Mouse (Mus musculus) heart, adult 11 months (tissue): ENCODE measurements around the gene Arsk.
A peak's percentile ranks its signal among the peaks of the same experiment; 100 is the strongest.

Experiments
- DNase-seq: peaks from one replicate; pipeline ENCODE4 v3.0.0; 2022

Arsk gene

DNA sequence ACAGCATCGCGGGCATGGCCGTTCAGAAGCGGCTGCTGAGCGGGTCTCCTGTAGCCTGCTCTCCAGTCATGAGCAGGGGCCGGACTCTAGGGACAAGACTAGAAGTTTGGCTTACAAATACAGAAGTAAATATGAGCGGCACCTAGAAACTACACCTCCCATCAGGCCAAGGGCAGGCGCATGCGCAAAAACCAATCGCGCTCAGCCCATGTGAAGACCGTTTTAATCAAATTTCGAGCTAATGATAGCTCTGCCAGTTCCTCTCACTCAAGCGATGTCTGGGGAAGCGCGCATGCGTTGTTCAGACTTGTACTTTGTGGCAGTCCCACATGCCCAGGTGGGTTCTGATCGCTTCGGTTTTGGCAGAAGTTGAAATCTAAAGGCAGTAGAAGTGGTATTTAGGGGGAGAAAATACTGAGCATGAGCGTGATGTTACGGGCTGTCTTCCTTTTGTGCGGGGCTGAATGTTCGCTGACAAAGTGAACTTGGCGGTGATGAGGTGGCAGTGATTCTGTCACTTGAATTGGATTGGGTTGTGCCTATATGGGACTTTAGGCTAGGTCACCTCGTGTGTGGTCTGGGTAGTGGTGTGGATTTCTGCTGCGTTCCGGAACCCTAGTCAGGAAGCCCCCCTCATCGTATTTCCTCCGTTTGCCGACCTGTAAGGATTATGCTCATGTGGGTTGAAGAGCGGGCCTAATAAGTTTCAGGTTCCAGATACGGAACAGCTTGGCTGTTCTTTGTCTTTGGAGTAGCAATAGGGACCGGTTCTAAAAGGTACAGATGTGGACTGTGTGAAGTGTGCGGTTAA is at the start of gene Arsk, which contains the start of gene Ttc37:
Arsk (minus strand) TSS at position 168 of the 811 bp plus-strand sequence.
Ttc37 (plus strand) TSS at position 242 of the 811 bp plus-strand sequence.
- peak; percentile 99 for DNase-seq

DNA sequence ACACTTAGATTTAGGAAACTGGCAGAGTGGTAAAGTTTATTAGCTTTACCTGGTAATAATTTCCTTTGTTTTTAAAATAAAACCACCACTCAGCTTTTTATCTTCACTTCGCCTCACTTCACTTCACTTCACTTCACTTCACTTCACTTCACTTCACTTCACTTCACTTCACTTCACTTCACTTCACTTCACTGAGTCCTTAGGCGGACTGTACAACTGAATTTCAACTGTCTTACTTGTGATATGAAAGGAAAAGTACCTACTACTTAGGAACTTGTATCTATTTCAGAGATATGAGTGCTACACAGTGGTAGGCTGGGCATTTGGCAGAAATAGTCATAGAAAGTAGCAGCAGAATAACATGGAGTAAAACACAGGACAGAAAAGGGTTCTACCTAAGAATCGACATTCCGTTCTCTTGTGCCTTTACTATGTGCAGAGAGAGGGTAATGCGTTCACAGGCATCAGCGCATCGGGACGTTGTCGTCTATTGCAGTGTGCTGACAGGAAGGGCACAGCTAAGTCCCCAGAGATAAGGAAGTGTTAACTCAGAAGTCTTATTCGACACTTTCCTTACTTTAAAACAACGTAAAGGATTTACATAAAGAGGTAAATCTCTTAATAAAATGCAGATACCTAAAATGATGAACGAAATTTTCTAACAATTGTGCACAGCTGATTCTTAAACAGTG is 42.8 kb upstream of the Arsk start:
- DNase-seq, result peak; percentile 63

DNA sequence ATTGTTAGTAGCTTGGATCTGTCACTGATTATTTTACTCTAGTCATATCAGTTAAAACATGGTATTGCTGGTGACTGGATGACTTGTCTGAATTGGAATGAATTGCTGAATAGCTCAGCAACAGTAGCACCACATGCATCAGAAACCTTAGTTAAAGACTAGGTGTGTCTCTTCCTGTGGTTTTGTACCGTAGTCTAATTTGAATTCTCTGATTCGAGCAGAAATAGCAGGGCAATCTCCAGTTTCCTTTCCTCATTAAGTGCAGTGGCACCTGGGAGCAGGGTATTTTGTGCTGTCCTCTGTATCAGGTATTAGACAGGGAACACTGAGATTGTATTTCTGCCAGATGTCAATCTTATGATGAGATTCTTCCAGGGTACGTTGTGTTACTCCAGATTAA is 40.4 kb upstream of the Arsk start:
- DNase-seq, result no peak

DNA sequence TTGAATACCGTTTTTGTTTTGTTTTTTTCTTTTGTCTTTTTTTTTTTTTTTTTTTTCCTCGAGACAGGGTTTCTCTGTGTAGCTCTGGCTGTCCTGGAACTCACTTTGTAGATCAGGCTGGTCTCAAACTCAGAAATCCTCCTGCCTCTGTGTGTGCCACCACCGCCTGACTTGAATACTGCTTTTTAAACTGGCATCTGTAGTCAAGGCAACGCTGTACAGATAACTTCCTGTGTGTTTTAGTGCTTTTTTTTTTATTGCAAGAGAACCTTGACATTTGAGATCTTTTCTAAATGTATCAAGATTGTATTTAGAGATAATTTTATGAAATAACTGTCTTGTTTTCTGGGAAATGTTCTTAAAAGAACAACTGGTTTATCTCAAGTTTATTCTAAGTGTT is 34.0 kb upstream of the Arsk start:
- DNase-seq, result no peak

DNA sequence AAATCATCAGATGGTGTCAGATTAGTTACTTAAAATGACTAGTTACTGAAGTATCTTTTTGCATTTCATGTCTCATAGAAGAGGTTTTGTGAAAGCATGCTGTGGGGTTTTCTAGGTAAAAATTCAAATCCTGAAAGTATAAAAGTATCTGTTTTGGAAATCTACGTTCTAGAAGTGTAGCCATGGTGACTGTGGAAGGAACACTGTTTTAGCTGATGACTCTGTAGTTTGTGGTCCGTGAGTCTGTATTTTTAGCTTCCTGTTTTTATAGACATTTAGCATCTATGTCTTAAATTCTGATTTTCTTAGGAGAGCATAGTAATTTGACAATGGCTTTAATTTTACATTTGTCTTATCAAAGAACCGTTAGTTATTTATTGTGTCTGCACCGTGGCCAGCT is 30.3 kb upstream of the Arsk start:
- no peak for DNase-seq

DNA sequence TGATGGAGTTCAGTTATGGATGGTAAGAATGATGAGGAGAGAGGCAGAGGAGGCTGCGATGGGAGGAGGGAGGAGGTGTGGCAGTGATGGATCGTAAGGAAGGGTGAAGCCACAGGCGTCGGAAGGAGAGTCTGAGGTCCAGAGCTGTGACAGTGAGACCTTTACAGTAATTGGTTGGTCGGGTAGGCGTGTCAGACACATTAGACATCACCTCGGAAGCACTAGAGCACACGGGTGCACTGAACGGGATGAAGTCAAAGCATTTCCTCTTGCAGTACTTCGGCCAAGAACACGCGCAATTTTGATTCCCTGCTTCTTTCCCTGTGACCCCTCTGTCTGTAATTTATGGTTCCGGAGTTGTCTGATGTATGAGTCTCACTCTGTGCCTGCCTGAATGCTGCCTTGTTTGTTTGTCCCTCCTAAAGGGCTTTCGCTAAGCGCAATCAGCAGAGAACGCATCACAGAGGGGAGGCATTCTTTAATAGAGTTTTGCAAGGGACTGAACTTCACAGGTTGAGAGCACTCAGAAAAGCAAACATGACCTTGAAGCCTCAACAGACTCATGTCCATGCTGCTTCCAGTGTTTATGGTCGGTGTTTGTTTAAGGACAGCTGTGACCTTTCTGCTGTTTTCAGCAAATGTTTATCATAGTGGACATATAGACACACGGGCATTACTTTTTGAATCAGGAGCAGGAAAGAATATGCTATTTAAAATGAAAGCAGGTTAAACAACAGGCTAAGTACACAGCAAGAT is 10.8 kb upstream of the Arsk start:
- DNase-seq, result no peak

DNA sequence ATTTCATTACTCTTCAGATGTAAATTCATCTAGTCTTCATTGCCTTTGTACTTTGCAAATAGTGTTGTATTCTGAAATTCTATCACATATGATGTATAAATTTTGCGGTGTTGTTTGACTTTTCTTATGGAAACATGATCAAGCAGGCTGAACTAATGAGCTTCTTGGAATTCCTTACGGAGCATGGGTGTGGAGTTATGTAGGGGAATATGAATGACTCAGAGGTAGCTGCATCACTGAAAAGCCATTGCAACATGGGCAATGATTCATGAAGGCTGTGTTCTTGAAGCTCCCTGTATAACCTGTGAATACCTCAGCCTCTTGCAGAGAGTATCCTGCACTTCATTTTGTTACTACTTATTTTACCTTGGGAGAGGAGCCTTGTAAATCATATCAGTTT is 3.5 kb upstream of the Arsk start:
- DNase-seq, result no peak

DNA sequence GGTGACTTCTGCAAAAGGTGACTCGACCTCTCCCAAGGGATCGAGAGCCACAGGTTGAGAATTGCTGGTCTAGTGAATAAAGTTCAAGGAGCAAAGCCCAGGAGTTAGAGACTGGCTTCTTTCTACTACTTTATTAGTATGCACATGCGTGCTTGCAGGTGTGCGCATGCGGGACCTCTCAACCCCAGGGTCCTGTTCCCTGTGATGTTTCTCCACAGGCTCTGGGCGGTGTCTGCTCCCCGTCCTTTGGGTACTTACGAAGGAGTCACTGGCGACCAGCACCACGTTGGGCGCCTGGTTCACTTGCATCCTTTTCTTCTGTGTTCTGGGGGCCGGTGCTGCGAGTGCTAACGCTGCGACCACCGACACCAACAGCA is 356 bp downstream of the Arsk start:
- no peak for DNase-seq

DNA sequence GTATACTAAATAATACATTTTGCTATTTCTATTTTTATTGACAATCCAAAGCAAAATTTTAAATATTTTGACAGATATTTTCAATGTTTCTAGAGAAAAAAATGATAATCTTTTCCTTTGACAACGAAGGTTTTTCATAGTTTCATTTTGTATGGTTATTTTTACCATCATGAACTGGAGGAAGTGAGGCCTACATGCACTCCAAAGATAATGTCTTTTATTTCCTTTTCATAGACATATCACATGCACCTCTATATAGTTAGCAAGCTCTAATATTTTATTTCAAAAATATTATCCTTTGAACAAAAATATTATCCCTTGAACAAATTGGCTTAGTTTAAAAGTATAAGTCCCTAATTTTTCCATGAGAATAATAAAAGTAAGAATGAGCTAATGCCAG is 24.1 kb downstream of the Arsk start:
- no peak for DNase-seq

DNA sequence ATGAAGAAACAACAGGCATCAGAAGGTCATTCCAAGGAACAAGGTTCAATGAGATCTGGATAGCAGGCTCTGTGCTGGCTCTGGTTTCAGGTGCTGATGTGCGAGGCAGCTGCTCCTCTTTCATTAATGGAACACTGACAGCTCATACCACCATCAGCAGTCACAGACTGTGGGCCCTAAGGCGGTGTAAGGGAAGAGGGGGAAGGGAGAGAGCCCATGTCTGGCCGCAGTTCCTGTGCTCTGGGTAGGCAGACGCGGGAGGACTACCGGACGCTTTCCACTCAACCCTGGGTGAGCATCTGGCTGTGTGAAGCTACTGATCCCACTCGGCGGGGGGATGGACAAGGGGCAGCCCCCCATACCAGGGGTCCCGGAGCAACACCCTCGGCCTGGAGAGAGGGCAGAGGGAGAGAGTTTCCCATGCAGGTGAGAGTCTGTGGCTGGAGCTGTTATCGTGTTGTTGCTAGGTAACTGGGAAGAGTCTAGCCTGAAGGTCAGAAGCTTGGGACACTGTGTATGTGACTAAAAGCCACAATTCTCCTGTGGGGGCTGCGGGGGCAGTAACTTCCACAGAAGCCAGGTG is 34.0 kb downstream of the Arsk start:
- no peak for DNase-seq

DNA sequence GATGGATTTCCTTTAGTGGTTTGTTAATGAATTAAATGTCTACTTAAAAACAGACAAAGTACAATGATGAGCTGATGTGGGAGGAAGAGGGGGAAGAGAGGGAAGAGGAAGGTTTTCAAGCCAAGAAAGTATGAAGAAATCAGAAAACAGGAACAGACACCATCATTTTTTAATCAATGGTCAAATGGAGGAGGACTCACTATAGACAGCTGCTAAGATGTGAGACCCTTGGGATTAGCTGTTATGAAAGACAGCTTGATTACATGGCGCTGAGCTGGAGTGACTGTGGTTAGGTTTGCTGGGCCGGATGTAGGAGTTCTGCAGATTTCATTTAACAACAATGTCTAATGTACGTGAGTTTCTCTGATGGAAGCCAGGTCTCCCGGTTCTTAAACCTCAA is 34.9 kb downstream of the Arsk start:
- DNase-seq, result no peak

DNA sequence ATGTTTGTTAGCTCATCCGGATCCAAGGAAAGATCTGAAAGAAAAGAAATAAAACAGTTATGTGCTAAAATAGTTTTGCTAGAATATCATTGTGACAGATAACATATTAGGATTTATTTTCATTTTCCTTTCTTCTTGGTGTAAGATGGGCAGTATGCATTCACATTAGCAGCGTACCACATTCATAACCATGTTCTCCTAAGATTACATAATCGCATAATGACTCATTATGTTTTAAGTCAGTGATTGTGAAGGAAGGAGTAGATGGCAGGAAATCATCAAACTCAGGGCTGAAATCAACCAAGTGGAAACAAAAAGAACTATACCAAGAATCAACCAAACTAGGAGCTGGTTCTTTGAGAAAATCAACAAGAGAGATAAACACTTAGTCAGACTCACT is 35.9 kb downstream of the Arsk start:
- no peak for DNase-seq

DNA sequence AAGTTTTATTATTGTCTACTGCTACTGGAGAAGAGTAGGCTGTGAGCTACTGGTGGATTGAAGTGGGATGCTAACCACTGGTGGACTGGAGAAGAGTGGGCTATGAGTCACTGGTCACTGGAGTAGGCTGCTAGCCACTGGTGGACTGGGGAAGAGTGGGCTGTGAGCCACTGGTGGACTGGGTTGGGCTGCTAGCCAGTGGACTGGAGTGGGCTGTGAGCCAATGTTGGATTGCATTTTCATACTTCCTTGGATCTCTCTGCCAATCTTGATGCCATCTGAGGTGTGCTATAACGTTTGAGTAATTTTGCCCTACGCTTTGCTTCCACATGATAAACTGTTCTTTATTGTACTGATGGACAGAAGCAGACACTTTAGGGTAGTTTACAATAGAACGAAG is 36.3 kb downstream of the Arsk start:
- no peak for DNase-seq

DNA sequence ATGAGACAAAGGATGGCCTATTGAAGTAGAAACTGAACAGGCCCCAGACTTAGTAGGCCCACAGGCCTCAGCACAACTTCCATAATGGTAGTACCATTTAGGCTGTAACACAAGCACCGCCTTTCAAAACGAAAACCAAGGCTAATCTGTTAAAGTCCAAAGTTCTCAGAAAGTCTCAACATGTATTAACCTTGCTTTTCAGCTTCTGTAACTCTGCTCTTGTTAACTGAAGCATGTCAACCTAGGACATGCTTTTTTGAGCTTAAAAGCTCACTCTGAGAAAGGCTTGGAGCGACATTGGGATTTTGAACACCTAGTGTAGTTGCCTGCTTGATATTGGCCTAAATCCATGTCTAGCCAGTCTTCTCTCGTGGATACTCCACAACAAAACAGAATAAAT is 38.9 kb downstream of the Arsk start:
- no peak for DNase-seq

DNA sequence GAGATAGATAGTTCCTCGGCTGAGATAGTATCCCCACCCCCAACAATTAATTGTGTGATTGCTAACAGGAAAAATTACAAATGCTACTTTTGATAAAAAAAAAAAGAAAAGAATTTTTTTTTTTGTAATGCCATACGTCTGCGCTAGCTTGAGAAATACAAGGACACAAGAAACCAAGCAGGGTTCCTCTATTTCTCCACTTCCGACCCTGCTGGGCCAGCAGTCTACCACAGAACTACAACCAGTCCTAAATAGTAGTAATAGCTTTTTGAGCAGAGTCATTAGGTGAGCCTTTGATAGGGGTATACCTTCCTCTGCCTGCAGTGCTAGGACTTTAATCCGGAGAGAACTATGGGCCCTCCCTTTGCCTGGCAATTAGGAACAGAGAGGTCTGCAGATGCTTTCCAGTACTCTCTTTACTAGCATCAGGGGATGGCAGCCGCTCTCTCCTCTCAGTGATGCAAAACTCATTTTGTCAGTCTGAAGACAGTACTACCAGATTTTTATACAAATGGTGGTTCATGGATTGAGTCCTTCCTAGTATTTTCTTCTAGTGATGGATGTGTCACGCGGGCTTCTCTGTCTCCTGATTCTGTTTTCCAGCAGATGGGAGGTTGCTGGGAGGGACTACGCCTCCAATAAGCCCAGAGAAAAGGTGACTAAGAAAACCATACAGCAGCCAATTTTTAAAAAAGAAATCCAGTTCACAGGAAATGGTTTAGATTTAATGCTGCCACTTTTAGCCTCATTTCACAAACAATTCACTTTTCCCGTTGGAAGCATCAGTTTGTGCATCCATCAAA is 41.0 kb downstream of the Arsk start:
- DNase-seq, result no peak

DNA sequence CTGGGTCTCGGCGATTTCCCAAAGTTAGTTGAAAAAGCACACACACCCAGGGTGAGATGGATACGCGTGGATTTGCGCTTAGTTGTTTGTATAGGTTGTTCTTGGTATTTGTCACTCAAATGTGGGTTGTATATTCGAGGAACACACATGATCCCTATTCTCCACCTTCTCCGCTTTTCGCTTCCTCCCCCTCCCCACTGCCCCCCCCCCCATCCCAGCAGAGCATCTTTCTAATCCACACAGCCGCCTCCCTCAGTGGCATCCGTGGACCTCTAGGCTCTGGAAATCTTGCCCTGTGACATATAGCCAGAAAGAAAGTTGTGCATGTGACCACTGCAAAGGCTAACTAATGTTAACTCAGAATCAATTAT is 41.6 kb downstream of the Arsk start, which contains the start of gene Gpr150:
Gpr150 (minus strand) TSS at position 101 of the 371 bp plus-strand sequence.
- no peak for DNase-seq

DNA sequence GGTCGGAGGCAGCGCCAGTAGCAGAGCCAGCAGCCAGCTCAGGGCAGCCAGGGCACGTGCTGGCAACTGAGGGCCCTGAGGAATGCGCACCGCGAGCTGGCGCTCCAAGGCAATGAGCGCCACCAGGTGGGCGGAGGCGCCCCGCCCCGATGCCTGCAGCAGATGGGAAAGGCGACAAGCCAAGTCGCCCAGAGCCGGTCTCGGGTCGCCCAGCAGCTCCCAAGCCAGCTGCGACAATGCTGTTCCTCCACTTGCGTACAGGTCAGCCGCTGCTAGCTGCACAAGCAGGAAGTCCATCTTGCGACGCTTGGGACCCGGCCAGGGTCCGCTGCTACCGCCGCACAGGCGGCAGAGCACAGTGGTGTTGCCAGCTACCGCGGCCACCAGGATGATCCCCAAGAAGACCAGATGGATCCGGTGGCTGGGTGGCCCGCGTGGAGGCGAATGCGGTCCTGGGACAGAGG is 42.2 kb downstream of the Arsk start:
- peak; percentile 96 for DNase-seq

DNA sequence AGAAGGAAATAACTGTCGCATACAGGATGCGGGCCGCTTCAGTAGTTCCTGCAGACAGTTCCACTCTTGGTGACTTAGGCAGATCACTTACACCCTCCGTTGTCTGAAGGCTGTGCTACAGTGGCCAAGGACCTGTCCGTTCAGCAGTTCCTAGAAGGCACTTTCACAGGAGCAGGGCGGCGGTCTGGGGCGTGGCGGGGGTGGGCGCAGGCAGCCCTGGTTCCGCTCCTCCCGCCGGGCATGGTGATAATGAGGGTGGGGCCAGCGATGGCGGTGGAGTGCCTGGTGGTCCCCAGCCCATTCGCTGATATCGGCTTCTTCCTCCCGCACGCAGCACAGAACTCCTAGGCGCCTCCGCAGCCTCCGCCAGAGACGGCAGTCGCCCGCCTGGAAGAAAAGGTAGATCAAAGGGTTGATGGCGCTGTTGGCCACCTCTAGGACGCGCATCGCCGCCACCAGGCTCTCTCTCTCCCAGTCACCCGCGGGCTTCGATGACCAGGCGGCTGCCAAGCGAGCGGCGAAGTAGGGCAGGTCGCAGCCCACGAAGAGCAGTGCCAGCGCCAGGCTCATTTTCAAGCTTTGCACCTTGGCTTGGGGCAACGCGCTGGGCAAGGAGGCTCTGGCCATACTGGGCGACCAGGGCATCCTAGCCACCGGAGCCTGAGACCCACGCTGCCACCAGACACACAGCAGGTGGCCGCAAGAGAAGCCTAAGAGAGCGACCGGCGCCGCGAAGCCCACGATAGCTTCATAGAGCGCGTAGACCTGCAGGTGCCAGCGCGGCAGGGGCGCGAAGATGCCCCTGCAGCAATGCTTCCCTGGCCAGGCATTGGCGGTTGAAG is 42.8 kb downstream of the Arsk start:
- peak; percentile 95 for DNase-seq

DNA sequence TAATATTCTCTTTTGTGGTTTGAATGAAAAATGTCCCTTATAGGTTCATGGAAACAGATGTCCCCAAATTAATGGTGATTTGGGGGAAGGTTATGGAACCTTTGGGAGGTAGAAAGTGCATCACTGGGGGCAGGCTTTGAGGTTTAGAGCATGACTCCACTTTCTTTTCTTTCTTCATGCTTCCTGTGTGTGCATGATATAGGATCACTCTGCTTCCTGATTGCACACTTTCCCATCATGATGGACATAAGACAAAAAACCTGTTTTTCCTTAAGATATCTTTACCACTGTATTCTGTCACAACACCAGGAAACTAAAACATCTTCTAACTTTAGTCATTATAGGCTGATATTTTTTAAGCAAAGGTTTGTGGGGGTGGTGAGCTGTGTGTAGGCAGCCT is 53.5 kb downstream of the Arsk start:
- no peak for DNase-seq

DNA sequence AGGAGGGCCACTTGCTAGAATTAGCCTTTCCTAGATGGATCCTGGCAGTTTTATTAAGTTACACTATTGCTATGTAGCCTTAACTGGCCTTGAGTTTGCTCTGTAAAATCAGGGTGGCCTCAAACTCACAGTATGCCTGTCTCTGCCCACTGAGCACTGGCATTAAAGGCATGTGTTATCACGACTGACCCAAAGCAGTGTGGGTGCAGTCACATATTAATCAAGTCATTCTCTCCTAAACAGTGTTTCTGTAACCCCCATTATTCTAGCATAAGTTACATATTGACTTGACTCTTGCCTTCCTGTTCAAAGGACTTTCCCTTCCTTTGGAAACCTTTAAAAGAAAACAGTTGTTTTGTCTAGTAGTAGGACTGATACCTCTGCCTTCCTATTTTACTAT is 56.0 kb downstream of the Arsk start:
- DNase-seq, result no peak

DNA sequence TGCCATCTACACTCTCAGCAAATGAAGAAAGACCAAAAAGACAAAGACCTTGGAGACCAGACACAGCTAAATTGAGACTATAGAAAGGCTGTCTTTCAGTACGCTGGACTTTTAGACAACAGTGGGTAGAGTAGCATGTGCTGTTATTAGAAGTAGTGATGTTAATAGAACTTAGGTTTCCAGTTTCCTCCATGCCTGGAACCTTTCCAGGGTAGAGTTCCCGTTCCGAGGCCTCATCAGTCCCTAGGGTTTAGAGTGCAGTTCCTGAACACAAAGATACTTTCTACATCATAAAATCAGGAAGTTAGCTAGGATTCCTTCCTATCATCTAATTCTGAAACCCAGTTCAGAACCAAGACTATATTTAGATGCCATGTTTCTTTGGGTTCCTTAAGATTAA is 73.9 kb downstream of the Arsk start:
- peak; percentile 93 for DNase-seq
